Mouse (Mus musculus) right cerebral cortex, postnatal 4 days (tissue): ENCODE measurements around the gene Ubqln4.

Source experiments
- DNase-seq: peaks from one replicate; pipeline ENCODE4 v3.0.0-alpha.2; 2022

Gene Ubqln4

GRCm38 (mm10) chr3:88607065-88607757, 53.7 kb downstream of the Ubqln4 start:
- DNase-seq = peak; percentile 83

DNA sequence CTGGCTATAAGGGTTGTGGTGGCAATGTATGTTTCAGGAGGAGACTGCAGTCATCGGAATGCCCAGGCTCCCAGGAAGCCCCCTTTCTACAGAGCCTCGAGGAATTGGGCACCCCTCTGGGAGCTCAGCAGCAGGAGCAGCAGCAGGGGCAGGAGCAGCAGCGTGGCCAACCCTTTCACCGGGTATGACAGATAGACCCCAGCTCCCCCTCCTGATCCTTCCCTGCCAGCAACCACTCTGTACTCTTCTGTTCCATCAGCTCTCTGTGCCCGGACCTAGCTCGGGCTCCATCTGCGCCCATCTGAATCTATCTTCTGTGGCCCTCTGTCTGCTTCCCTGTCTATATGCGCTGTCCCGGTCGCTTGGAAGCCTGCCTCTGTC, 54.2 kb downstream of the Ubqln4 start:
- no peak for DNase-seq

DNA sequence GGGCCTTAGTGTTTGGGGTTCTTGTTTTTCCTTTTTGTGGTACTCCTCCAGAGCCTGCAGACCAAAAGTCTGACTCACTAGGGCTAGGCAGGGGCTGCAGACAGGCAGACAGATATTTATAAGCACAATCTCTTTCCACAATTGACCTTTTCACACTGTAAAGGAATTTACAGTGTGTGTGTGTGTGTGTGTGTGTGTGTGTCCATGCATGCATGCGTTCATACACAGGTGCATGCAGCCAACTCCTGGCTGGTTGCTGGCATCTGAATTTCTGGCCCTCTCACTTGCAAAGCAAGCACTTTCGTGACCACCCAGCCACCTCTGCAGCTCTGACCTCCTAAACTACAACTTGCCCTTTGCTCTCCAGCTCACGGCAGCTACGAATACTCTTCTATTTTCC, 55.5 kb downstream of the Ubqln4 start:
- no peak for DNase-seq

DNA sequence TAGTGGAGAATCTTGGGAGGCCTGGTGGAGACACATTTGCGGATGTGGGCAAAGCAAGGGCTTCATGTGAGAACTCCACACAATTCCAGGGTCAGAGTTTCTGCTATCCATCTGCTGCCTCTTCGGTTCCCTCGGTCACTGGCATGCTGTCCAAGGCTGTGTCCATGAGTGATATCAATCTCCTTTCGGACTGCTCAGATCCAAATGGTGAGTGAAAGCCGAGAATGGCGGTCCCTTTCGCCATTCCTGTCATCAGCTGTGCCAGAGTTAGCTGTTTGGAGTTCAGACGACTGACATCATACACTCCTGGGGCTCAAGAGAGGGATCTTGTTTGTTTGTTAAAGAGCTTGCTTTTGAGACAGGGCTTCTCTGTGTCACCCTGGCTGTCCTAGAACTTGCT, 60.9 kb downstream of the Ubqln4 start:
- DNase-seq = no peak

DNA sequence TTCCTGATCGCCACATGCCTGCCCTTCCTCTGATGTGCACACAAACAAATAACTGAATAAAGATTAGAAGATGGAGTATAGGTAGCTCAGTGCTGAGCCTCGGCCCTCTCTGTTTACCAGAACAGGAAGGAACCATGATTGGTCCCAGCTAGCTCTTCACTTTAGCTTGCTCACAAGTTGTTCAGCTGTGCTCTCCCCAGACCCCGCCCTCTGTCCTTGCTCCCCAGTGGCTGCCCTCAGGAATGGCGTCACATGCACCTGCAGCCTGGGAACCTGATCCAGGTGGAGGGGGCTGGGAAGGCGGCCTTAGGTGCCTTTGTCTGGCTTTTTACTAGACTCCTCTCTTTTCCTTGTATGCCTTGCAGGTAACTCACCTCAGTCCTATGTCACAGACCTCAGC, 61.6 kb downstream of the Ubqln4 start:
- DNase-seq = no peak

- DNase-seq = peak; percentile 30
These were observed 62.4 kb downstream of the Ubqln4 start for GRCm38 (mm10) chr3:88615902-88616391.

- no peak for DNase-seq
These were observed 63.5 kb downstream of the Ubqln4 start for GRCm38 (mm10) chr3:88616951-88617500.

GRCm38 (mm10) chr3:88618074-88618871, 64.7 kb downstream of the Ubqln4 start:
- no peak for DNase-seq
